Mouse (Mus musculus): Measurements from ENCODE around the gene Sertad3.
"Not testable (repeated sequence)": the region's sequence is repeated elsewhere in the genome, so short reads cannot be mapped to it uniquely, and the experiment has no call there.

Gene Sertad3

DNA sequence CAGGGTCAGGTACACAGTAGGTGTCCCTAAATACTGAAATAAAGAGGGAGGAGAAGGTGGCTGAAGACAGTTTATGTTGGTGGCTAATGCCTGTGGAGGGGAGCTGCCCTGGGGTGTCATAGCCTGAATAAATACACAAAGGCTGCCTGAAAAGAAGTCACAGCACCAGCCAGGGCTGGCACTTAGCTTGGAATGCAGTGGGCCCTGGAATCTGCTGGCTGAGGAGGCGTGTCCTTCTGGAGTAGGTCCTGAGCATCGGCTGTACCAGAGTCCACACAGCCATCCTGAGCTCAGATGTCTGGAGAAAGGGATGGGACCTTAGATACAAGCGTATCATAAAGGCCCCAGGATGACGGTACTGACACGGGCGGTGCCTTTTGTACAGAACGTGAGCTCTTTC lies 18.3 kb downstream of the Sertad3 start:
- no peak for DNase-seq (ENCODE audit: low spot score in 2 of 2)

DNA sequence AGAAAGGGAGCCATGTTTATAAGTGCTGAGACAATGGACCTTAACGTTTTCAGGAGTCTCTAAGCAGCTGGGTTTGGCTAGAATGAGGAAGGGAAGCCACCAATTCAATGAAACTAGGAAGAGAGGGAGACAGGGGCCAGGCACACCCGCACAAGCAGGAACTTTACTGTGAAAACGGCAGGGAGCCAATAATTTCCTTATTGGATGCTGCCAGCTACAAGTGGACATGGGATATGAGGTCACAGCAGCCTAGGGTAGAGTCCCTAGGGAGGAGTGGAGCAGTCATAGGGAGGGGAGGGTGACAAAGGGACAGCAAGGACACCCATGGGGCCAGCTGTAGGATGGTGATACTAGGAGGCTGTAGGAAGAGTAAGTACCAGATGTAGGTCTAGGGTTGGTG lies 19.5 kb downstream of the Sertad3 start:
- no peak for DNase-seq (ENCODE audit: low spot score in 2 of 2)

DNA sequence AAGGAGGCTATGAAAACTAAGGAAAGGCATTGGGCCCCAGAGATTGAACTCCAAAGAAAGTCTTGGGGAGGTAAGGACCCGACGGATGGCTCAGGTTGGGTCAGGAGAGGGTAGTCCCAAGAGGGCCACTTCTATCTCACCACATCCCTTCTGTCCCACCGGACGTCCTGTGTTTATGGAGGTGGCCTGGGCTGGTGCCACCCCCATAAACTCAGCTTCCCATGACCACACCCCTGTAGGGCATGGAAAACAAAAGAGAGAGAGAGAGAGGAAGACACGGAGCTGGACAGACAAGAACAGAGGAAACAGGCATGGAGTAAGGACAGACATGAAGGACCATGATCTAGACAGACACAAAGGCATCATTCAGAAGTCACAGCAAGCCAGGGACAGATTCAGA lies 19.9 kb downstream of the Sertad3 start:
- no peak for DNase-seq (ENCODE audit: low spot score in 2 of 2)

DNA sequence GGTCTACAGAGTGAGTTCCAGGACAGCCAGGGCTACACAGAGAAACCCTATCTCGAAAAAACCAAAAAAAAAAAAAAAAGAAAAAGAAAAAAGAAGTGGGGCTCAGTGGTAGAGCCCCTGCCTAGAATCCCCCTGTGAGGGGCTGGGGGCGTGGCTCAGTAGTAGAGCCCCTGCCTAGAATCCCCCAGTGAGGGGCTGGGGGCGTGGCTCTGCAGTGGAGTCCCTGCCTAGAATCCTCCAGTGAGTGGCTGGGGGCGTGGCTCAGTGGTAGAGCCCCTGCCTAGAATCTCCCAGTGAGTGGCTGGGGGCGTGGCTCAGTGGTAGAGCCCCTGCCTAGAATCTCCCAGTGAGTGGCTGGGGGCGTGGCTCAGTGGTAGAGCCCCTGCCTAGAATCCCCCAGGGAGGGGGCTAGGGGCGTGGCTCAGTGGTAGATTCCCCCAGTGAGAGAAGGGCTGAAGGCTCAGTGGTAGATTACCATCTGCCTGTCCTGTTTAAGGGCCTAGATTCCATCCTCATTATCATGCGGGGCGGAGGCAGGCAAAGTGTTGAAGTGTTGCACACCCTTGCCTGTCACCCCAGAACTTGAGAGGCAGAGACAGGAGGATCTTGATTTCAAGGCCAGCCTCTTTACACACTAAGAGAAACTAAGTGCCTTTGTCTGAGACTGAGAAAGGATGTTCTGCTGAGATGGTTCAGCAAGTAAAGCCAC lies 21.2 kb downstream of the Sertad3 start:
- DNase-seq (ENCODE audit: low spot score in 2 of 2), result not testable (repeated sequence)

DNA sequence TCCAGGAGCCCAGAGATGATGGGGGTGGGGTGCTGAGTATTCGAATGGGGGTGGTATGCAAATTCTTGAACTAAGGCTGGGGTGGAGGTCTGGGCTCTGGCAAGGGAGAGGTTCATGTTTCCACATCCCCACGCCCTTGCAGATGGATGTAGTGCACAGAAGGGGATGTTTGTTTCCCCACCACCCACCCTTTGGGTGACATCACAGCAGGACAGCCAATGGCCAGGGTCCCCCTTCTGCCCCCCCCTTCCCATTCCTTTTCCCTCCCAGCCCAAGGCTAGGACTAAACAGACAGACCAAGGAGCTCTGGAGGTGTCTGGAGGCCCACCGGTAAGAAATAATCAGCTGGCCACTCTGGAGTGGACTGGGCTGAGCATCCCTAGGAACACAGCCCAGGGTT lies 25.5 kb downstream of the Sertad3 start, which contains the start of gene Prx:
Gene Prx, plus strand, starts transcription at position 289 of the 400 bp plus-strand sequence.
- DNase-seq (ENCODE audit: low spot score in 2 of 2), result no peak

DNA sequence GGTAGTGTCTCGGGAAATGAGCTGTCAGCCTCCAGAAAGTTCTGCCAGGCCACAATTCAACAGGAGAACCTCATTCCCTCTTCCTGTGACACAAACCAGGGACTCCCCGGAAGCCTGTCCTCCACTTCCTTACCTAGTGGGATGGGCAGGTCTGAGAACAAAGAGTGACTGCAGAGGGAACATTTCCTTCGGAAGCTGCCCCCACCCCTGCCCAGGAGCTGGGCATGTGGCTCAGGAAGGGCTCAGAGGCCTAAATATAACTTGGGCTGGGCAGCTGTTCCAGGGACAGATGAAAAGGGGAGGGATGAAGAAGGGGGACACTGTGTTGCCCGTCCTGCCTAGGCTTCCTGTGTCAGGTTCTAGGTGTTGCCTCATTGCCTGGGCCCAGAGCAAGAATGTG lies 28.1 kb downstream of the Sertad3 start:
- DNase-seq (ENCODE audit: low spot score in 2 of 2), result no peak

DNA sequence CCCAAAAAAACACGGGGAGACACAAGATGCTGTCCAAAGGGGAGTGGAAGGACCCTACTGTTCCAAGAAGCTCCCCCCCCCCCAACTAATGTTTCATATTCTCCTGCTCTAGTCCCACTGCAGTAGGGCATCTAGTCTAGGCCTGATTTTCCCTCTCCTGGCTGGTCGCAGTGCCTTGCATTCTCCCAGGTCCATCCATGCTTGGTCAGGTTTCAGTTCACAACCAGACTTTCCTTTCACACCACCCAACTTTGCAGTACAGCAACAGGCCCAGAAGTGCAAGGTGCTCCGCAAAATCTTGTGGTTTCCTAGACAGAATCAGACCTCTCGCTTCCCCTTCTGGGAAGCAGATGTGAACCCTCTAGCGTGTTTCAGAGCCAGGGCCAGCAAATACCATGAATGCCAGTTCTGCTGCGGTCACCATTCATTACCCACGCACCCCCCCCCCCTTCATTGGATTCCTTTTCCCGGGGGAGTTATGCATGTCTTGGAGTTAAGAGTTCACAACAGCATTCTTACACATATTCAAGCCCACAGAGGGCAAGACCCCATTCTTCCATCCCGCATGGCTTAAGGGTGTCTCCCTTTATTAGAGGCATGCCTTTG lies 33.3 kb downstream of the Sertad3 start:
- DNase-seq (ENCODE audit: low spot score in 2 of 2), result no peak

DNA sequence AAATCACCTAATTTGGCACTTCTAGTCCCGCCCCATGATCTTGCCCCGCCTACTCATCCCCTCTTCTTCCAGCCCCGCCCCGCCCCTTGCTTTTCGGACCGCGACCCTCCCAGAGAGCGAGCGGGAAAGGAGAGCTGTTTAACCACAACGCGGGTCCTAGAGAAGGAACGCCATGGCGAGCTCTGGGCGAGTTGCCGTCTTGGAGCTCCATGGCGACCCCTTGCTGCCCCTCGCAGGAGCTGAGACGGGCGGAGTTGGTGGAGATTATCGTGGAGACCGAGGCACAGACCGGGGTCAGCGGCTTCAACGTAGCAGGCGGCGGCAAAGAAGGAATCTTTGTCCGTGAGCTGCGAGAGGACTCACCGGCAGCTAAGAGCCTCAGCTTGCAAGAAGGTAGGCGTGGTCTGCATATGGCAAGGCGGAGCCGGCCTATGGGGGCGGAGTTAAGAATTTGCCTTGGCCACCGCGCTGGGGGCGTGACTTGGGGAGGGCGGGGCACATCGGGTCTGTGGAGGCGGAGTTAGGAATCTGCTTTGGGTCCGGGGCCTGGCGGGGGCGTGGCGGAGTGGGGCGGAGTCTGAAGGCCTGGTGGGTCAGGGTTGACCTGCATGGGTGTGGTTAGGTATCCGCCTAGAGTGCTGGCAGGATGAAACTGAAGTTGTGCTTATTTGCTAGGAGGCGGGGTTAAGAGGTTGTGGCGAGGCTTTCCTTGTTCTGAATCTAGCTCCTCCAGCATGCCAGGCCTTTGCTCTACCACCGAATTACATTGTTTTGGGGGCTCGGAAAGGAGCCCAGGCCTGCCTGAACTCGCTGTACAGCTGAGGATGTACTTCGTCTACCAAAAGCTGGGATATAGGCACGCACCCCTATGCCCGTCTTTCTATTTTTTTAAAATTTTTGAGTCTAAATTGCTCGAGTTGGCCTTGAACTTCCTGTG lies 34.4 kb downstream of the Sertad3 start:
- peak; percentile 100 for DNase-seq (ENCODE audit: low spot score in 2 of 2)

DNA sequence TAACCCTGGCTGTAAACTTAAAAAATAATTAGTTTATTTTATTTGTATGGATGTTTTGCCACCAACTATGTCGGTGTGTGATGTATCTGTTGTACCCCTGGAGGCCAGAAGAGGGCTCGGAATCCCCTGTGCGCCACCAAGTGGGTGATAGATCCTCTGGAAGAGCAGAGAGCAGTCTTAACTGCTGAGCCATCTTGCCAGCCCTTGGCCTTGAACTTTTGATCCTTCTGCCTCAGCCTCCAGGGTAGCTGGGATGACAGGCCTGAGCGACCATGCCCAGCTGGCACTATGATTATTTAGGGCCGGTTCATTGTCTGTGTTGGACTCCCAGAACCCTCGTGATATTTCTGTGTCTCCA lies 35.1 kb downstream of the Sertad3 start:
- peak; percentile 55 to 70 for DNase-seq (ENCODE audit: low spot score in 2 of 2)

DNA sequence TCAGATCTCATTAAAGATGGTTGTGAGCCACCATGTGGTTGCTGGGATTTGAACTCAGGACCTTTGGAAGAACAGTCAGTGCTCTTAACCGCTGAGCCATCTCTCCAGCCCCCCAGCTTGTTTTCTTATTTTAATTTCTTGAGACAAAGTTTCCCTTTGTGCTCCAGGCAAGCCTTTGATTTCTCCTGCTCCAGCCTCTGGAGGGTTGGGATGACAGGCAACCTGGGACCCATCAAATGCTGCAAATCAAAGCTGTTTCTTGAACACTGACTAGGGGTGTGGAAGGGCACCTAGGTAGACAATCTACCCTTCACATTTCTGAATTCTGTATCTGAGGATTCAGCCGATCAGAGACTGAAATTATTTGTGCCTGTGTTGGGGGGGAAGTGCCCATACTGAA lies 37.2 kb downstream of the Sertad3 start:
- no peak for DNase-seq (ENCODE audit: low spot score in 2 of 2)

DNA sequence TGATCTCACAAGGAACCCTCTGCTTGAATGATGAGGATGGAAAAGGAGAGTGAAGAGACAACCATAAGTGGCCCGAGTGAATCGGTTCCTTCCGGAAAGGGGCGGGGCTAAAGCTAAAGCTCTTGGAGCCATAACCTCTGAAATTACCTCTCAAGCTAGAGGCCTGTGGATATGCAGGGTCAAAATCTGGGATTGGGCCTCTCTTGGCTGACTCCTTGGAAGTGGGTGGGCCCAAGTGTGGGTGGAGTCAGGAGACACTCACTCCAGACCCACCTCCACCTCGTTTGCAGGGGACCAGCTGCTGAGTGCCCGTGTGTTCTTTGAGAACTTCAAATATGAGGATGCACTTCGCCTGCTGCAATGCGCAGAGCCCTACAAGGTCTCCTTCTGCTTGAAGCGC lies 41.4 kb downstream of the Sertad3 start:
- no peak for DNase-seq (ENCODE audit: low spot score in 2 of 2)

DNA sequence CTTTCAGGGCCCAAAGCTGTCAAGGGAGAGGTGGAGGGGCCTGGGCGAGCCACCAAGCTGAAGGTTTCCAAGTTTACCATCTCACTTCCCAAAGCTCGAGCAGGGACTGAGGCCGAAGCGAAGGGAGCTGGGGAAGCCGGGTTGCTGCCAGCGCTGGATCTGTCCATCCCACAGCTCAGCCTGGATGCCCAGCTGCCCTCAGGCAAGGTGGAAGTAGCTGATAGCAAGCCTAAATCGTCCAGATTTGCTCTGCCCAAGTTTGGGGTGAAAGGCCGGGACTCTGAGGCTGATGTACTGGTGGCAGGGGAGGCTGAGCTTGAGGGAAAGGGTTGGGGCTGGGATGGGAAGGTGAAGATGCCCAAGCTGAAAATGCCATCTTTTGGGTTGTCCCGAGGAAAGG lies 44.7 kb downstream of the Sertad3 start:
- no peak for DNase-seq (ENCODE audit: low spot score in 2 of 2)

DNA sequence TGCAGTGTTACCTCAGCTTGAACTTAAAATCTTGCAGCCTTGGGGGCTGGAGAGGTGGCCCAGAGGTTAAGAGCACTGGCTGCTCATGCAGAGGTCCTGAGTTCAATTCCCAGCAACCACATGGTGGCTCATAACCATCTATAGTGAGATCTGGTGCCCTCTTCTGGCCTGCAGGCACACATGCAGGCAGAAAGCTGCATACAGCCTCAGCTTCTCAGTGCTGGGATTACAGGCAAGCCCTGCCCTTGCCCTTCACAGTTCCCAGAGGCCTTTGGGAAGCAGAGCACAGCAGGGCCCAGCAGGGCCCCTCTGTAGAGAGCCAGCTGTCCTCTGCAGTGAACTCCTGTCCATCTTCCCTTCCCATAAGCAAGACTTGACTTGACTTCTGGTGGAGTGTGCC lies 46.5 kb downstream of the Sertad3 start:
- DNase-seq (ENCODE audit: low spot score in 2 of 2), result no peak

DNA sequence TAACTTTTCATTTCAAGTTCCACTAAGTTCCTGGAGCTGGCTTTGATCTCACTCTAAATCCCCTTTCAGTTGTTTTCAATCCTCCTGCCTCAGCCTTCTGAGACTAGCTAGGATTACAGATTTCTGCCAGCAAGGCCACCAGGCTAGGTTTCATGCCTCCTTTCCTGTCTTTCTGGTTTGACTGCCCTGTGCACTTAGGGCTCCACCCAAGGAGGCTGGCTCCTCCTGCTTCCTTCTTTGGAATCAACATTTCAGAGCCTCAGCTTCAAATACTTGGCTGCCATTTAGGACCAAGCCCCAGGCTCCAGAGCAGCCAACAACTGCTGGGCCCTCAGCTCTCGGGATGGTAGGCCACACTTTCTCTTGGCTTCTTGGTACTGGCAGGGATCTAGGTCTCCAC lies 47.0 kb downstream of the Sertad3 start:
- DNase-seq (ENCODE audit: low spot score in 2 of 2), result no peak

DNA sequence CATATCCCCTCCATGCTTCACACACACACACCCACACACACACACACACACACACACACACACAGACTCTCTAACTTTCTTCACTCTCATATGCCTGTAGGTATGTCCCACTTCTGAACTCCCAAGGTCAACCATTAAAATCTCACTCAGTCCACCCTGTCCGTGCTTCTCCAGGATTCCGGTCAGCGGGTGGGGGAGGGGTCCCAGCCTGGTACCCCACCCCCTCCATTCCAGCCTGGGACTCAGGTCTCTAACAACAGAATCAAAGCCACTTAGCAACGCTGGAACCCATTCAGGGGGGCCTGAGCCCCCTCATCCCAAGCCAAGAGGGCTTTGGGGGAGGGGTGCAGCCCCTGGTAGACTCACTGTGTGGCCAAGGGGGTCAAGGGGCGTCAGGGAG lies 49.4 kb downstream of the Sertad3 start, which contains the start of gene Hipk4:
Gene Hipk4, plus strand, starts transcription at position 301 of the 400 bp plus-strand sequence.
- no peak for DNase-seq (ENCODE audit: low spot score in 2 of 2)

DNA sequence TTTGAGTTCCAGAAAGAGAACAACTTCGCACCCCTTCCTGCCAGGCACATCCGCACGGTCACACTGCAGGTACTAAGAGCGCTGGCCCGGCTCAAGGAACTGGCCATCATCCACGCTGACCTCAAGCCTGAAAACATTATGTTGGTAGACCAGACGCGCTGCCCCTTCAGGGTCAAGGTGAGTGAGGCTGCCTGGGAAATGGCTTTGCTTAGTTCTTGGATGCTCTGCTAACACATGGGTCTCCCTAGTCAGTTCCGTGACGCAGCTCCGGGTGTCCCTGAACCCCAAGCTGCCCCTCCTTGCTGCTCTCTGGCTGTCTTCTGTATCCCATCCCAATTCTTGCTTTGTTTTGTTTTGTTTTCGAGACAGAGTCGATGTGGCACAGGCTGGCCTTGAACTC lies 50.2 kb downstream of the Sertad3 start:
- DNase-seq (ENCODE audit: low spot score in 2 of 2), result no peak

DNA sequence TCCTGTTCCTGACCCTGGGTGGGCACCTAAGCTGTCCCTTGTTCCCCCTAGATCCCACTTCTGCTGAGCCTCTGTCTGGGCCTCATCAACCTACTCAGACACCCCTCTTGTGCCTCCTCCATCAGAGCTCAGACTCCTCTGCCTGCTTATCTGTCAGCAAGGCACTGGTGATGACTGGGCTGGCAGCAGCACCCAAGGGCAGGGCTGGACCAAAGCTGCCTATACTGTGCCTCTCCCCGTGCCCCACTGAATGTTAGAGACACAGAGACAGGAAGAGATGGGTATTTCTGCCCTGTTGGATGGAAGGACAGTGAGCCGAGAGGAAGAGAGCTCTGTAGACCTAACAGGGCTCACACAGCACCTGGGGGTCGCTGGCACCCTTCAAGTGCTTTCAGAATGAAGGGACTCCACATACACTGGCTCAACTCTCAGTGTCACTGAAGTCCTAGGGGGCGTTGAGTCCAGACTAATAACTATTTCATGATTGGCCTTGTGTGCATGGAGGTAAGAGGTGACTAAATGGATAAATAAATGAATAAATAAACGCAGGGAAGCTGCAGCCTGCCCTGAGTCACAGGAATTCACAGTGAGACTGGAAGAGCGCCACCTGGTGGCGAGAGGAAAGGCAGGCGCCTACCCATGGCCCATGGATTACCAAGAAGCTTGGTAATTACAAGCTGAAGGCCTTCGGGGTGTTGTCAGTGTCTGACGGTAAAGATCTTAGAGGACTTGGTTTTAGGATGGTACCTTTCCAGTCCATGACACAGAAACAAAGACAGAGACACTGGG lies 52.7 kb downstream of the Sertad3 start:
- peak; percentile 57 to 79 for DNase-seq (ENCODE audit: low spot score in 2 of 2)
